Comparison of ENCODE assay signal across 12 mouse cellular contexts in the genomic region with DNA sequence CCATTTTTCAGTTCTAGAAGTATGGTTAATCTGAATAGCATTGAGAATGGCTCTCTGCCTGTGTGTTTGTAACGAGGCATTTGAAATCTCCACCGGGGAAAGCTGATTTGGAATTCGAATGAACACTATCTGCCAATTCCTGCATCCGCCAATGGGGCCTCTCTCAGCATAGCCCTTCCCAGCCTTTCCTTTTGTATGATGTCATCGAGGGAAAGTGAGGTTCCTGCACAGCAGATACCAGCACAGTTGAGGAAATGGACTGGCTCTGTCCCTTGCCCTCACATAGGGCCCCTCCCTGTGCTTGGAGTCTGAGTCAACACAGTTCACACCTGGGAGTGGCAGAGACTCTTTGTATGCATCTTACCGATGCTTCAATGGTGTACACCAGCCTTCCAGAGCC.
DNase-seq lines count a peak whose midpoint lies in the region; ATAC-seq lines count a peak whose summit lies in the region.
"Had no signal": no experiment of that assay in that cellular context is flagged by ENCODE, and none has a peak within 500 bp of the region (broad histone marks: within the 10 kb centered on the region; RNA-seq: fewer than 3 reads in every experiment).

No protein-coding gene starts in this region.

- peaks cover 65% of the 10 kb centered on the region; the same call in 1 of the 2 replicates for H3K27me3 ChIP-seq in heart, embryonic 10.5 days (ENCODE audit: insufficient read depth, poor library complexity, severe bottlenecking)
- H3K27me3 ChIP-seq in midbrain, embryonic 15.5 days (replicated peaks): no peaks in the 10 kb centered on the region
- H3K27me3 ChIP-seq in midbrain, embryonic 11.5 days (ENCODE audit: control insufficient read depth, insufficient read depth, low read length): peaks cover 2% of the 10 kb centered on the region; the same call in 1 of the 2 replicates
- H3K27me3 ChIP-seq in heart, embryonic 14.5 days (ENCODE audit: control insufficient read depth, insufficient read depth, low read length): no peaks in the 10 kb centered on the region
- no peaks in the 10 kb centered on the region for H3K27me3 ChIP-seq in stomach, embryonic 14.5 days (ENCODE audit: control insufficient read depth, insufficient read depth, low read length)

- 63% methylated on average over 6 of the region's 6 CpGs for WGBS in heart, embryonic 10.5 days
- 38% methylated on average over 6 of the region's 6 CpGs for WGBS in midbrain, embryonic 15.5 days
- WGBS in midbrain, embryonic 11.5 days: 64% methylated on average over 6 of the region's 6 CpGs
- 43% methylated on average over 6 of the region's 6 CpGs for WGBS in heart, embryonic 14.5 days
- WGBS in stomach, embryonic 14.5 days: 67% methylated on average over 6 of the region's 6 CpGs

- no peaks in the 10 kb centered on the region for H3K9me3 ChIP-seq in heart, embryonic 10.5 days
- H3K9me3 ChIP-seq in midbrain, embryonic 15.5 days: no peaks in the 10 kb centered on the region
- no peaks in the 10 kb centered on the region for H3K9me3 ChIP-seq in midbrain, embryonic 11.5 days (ENCODE audit: control insufficient read depth, low read length)
- no peaks in the 10 kb centered on the region for H3K9me3 ChIP-seq in heart, embryonic 14.5 days (ENCODE audit: control insufficient read depth, low read length)
- H3K9me3 ChIP-seq in stomach, embryonic 14.5 days (ENCODE audit: control insufficient read depth, low read depth, low read length): no peaks in the 10 kb centered on the region

- peak; percentile 35 to 61 for DNase-seq in heart, adult 18-20 months
- no peak for DNase-seq in heart, embryonic 10.5 days (ENCODE audit: low spot score)
- DNase-seq in midbrain, embryonic 11.5 days (ENCODE audit: low spot score, missing footprints): no peak
- DNase-seq in thymus, postnatal 36 days: no peak
- no peak for DNase-seq in cerebellum, adult 9-10 months
- DNase-seq: retina, postnatal 1 day had no signal

- no peak overlapping the region for H3K4me2 ChIP-seq in midbrain, embryonic 15.5 days
- H3K4me2 ChIP-seq in midbrain, embryonic 11.5 days: no peak overlapping the region
- no peak overlapping the region for H3K4me2 ChIP-seq in heart, embryonic 14.5 days (ENCODE audit: low read length)
- H3K4me2 ChIP-seq in stomach, embryonic 14.5 days (replicated peaks; ENCODE audit: low read depth, low read length): no peak overlapping the region

- H3K9ac ChIP-seq in midbrain, embryonic 15.5 days: no peak overlapping the region
- H3K9ac ChIP-seq in midbrain, embryonic 11.5 days (ENCODE audit: low read length): no peak overlapping the region
- H3K9ac ChIP-seq in heart, embryonic 14.5 days (ENCODE audit: low read length): no peak overlapping the region
- H3K9ac ChIP-seq in stomach, embryonic 14.5 days (replicated peaks; ENCODE audit: low read depth, low read length): no peak overlapping the region

- ATAC-seq in midbrain, embryonic 15.5 days (replicated peaks): peak; percentile 65
- no peak for ATAC-seq in midbrain, embryonic 11.5 days (ENCODE audit: low FRiP score)
- ATAC-seq in heart, embryonic 14.5 days (ENCODE audit: insufficient number of reproducible peaks, insufficient read depth, low FRiP score, low read depth): peak; percentile 71; the same call in 1 of the 2 replicates
- ATAC-seq in stomach, embryonic 14.5 days (ENCODE audit: insufficient number of reproducible peaks, insufficient read depth, low FRiP score, low read depth): peak; percentile 37; the same call in 1 of the 2 replicates
- ATAC-seq: activated CD4-positive, CD25-positive, alpha-beta regulatory T cell, adult 4 months had no signal

- no peaks in the 10 kb centered on the region for H3K36me3 ChIP-seq in heart, embryonic 10.5 days
- H3K36me3 ChIP-seq in midbrain, embryonic 15.5 days (replicated peaks): no peaks in the 10 kb centered on the region
- H3K36me3 ChIP-seq in midbrain, embryonic 11.5 days (ENCODE audit: control insufficient read depth, insufficient read depth, low read length): no peaks in the 10 kb centered on the region
- H3K36me3 ChIP-seq in heart, embryonic 14.5 days (ENCODE audit: control insufficient read depth, insufficient read depth, low read length): no peaks in the 10 kb centered on the region
- H3K36me3 ChIP-seq in stomach, embryonic 14.5 days (ENCODE audit: control insufficient read depth, insufficient read depth, low read length): no peaks in the 10 kb centered on the region

- H3K4me1 ChIP-seq in heart, embryonic 10.5 days: no peaks in the 10 kb centered on the region
- H3K4me1 ChIP-seq in midbrain, embryonic 15.5 days: no peaks in the 10 kb centered on the region
- no peaks in the 10 kb centered on the region for H3K4me1 ChIP-seq in midbrain, embryonic 11.5 days (ENCODE audit: control insufficient read depth, insufficient read depth, low read length)
- 0 out of 4 replicates have a peak, but pooled peaks cover 0 to 2% of the 10 kb centered on the region in 2 experiments for H3K4me1 ChIP-seq in heart, embryonic 14.5 days (ENCODE audit: control insufficient read depth in 2 of 2, insufficient read depth in 2 of 2, low read length in 2 of 2)
- no peaks in the 10 kb centered on the region for H3K4me1 ChIP-seq in stomach, embryonic 14.5 days (ENCODE audit: control insufficient read depth, insufficient read depth, low read length)

- H3K27ac ChIP-seq in heart, embryonic 10.5 days: no peak overlapping the region
- H3K27ac ChIP-seq in midbrain, embryonic 15.5 days: no peak overlapping the region
- no peak overlapping the region for H3K27ac ChIP-seq in midbrain, embryonic 11.5 days (ENCODE audit: low read depth, low read length)
- H3K27ac ChIP-seq in heart, embryonic 14.5 days (replicated peaks in 1 of 2; ENCODE audit: control insufficient read depth in 1 of 2, insufficient read depth in 1 of 2, low read depth in 2 of 2, low read length in 2 of 2): no peak overlapping the region
- no peak overlapping the region for H3K27ac ChIP-seq in stomach, embryonic 14.5 days (ENCODE audit: low read length)
- H3K27ac ChIP-seq: heart, adult 2 months; kidney, postnatal 0 days had no signal

- H3K4me3 ChIP-seq in heart, embryonic 10.5 days: no peak overlapping the region
- H3K4me3 ChIP-seq in midbrain, embryonic 15.5 days: no peak overlapping the region
- no peak overlapping the region for H3K4me3 ChIP-seq in midbrain, embryonic 11.5 days (ENCODE audit: low read depth, low read length)
- no peak overlapping the region for H3K4me3 ChIP-seq in heart, embryonic 14.5 days (ENCODE audit: control insufficient read depth in 1 of 2, insufficient read depth in 1 of 2, low read depth in 1 of 2, low read length in 2 of 2)
- H3K4me3 ChIP-seq in stomach, embryonic 14.5 days (ENCODE audit: low read depth, low read length): no peak overlapping the region
- H3K4me3 ChIP-seq: heart, adult 2 months had no signal

Comparison
In these comparisons a context has a peak if more than half of its experiments do, and no peak if none do; other contexts are left out.
1. DNase-seq: peak in heart, adult 18-20 months (2 of 2); none in heart, embryonic 10.5 days (single experiment), midbrain, embryonic 11.5 days (single experiment), thymus, postnatal 36 days (0 of 2) and cerebellum, adult 9-10 months (single experiment).